Mouse (Mus musculus) skeletal muscle tissue, adult 2 months (tissue): ENCODE measurements around the gene Poglut1.

Experiments
- DNase-seq: peaks from one replicate; pipeline ENCODE4 v3.0.0-alpha.2; 2012; ENCODE audit warnings: low read depth, low spot score

Poglut1 gene

DNA sequence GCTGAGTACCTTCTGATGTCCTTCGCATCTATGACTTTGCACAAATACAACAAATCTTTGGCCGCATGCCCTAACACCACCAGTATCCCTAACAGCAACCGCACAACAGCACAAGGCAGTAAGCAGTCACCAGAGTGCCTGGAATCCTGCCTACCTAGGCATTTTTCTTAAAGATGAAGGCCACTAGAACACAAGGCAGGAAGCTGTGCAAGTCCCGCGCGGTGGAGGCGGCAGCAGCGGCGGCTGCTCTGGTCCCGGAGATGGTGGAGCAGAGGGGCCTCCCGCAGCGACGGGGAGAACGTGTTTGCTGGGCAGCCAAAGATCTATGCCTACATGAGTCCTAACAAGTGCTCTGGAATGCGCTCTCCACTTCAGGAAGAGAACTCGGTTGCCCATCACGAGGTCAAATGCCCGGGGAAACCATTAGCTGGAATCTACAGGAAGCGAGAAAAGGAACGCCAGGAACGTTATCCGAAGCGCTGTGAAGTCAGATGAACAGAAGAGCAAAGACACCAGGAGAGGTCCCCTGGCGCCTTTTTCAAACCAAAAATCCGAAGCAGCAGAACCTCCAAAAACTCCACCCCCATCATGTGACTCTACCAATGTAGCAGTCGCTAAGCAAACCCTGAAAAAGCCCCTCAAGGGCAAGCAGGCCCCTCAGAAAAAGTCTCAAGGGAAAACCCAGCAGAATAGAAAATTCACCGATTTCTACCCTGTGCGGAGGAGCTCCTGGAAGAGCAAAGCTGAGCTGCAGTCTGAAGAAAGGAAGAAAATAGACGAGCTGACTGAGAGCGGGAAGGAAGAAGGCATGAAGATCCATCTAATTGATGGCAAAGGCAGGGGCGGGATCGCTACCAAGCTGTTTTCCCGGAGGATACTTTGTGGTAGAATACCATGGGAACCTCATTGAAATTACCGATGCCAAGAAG is 73.5 kb downstream of the Poglut1 start:
- DNase-seq, result peak; percentile 15

DNA sequence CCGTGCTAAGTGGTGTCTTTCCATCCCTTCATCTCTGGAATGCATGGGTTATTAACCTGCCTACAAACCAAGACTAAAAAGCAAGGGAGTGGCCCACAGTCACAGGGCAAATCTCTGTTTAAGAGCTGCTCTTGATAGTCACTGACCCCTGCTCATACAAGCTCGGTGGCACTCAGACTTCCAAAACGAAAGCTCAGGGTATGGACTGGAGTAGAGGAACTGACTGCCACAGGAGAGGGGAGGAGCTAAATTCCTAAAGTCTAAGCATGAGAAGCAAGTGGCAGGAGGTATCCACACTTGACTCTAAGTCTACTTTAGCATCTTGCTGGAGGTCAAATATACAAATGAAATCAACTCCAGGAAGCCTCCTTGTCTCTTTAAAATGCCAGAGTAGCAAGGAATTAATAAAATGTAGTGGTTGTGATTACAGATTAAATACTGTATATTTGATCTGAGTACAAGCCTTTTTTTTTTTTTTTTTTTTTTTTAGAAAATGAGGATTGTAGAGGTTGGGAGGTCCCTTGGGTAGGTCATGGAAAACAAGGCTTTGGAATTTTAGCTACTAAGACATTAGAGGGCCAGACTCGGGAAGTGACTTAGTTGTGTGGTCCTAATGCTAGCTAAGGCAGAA is 74.3 kb downstream of the Poglut1 start:
- DNase-seq, result no peak
